Mouse (Mus musculus): ENCODE results near the gene Nmrk1.

GRCm38 (mm10) chr19:18669551-18669950 lies 37.8 kb downstream of the Nmrk1 start:
- TF ChIP-seq CTCF (IDR thresholded peaks at IDR 0.05; ENCODE audit: low read depth) (no peak), EP300 (IDR thresholded peaks at IDR 0.05; ENCODE audit: low read depth) (no peak)
